ENCODE assay signal across 8 mouse cellular contexts in the genomic region with DNA sequence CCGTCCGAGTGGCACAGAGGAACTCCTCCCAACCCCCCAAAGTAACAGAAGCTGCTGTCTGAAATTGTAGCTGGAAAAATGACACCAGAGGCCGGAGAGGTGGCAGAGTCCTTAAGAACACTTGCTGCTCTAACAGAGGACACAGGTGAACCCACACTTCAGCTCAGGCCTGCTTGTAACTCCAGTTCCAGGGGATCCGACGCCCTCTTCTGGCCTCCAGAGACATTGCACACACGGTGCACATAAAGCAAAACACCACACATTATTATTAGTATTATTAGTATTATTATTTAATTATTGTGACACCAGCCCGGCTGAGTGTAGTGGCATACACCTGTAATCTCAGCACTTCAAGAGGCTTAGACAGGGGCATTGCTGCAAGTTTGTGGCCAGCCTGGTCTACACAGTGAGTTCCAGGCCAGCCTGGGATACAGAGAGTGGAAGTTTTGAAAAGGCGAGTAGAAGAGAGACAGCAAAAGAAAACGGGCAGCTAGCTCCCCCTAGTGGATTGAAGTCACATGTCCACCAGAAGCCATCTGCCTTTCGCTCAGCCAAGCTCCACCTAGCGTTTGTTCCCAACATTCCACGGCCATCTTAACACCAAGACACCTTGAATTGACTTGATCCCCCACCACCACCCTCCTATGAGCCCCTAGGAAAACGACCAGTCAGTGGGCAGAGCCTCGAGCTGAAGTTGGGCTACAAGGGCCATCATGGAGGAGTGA. TPM values are rescaled to one million over a fixed set of nuclear protein-coding genes. Genes with fewer than 3 reads are reported as not detected.
A peak's percentile ranks its signal among the peaks of the same experiment; 100 is the strongest.
DNase-seq lines count a peak whose midpoint lies in the region; ATAC-seq and TF ChIP-seq lines count a peak whose summit lies in the region.

No protein-coding gene starts in this region.

- no peaks in the 10 kb centered on the region for H3K36me3 ChIP-seq in embryonic facial prominence, embryonic 11.5 days (replicated peaks; ENCODE audit: control insufficient read depth, insufficient read depth, low read depth, low read length)
- no peaks in the 10 kb centered on the region for H3K36me3 ChIP-seq in limb, embryonic 11.5 days (ENCODE audit: control insufficient read depth, insufficient read depth, low read length)
- H3K36me3 ChIP-seq in midbrain, embryonic 14.5 days (ENCODE audit: control insufficient read depth, insufficient read depth, low read length) = no peaks in the 10 kb centered on the region
- no peaks in the 10 kb centered on the region for H3K36me3 ChIP-seq in spleen, adult 2 months (ENCODE audit: control insufficient read depth, insufficient read depth, low read length)

- H3K4me3 ChIP-seq in embryonic facial prominence, embryonic 11.5 days (ENCODE audit: low read depth, low read length) = no peak overlapping the region
- no peak overlapping the region for H3K4me3 ChIP-seq in limb, embryonic 11.5 days (ENCODE audit: low read depth, low read length)
- H3K4me3 ChIP-seq in midbrain, embryonic 14.5 days (replicated peaks; ENCODE audit: low read depth, low read length) = no peak overlapping the region
- H3K4me3 ChIP-seq in spleen, adult 2 months (ENCODE audit: extremely low read depth, insufficient read depth, insufficient read length) = no peak overlapping the region

- no peak for TF ChIP-seq POLR2A in spleen, adult 2 months (IDR thresholded peaks at IDR 0.05; ENCODE audit: low read depth, low read length)

- 24% methylated on average over 14 of the region's 14 CpGs for WGBS in embryonic facial prominence, embryonic 11.5 days
- WGBS in limb, embryonic 11.5 days = 26% methylated on average over 14 of the region's 14 CpGs
- WGBS in midbrain, embryonic 14.5 days = 23% methylated on average over 14 of the region's 14 CpGs
- WGBS in spleen, adult 2 months = 26% methylated on average over 14 of the region's 14 CpGs

- no peak overlapping the region for H3K9ac ChIP-seq in embryonic facial prominence, embryonic 11.5 days (replicated peaks; ENCODE audit: low read length)
- H3K9ac ChIP-seq in limb, embryonic 11.5 days (ENCODE audit: low read length) = no peak overlapping the region
- H3K9ac ChIP-seq in midbrain, embryonic 14.5 days (replicated peaks; ENCODE audit: low read length) = no peak overlapping the region

- DNase-seq in 3T3-L1 (ENCODE audit: low read depth, low spot score) = peak; percentile 90
- peak; percentile 87 for DNase-seq in adrenal gland, postnatal 14 days
- peak; percentile 92 for DNase-seq in embryonic facial prominence, embryonic 11.5 days (ENCODE audit: low spot score)
- DNase-seq in heart, adult 11 months = peak; percentile 97
- peak; percentile 77 for DNase-seq in kidney, adult 11 months
- DNase-seq in limb, embryonic 11.5 days (ENCODE audit: low spot score) = peak; percentile 84
- DNase-seq in midbrain, embryonic 14.5 days = peak; percentile 91
- DNase-seq in spleen, adult 2 months (ENCODE audit: low read depth in 1 of 2, low spot score in 2 of 2) = peak; percentile 75 to 80

- ATAC-seq in embryonic facial prominence, embryonic 11.5 days (replicated peaks; ENCODE audit: insufficient number of reproducible peaks, low FRiP score, low TSS enrichment, low read depth) = no peak
- ATAC-seq in limb, embryonic 11.5 days (ENCODE audit: insufficient number of reproducible peaks, low FRiP score, low TSS enrichment, low read depth) = no peak
- 0 out of 2 replicates have a peak, but pooled peaks have one; percentile 7 for ATAC-seq in midbrain, embryonic 14.5 days (ENCODE audit: low FRiP score, low TSS enrichment)

- no peaks in the 10 kb centered on the region for H3K9me3 ChIP-seq in embryonic facial prominence, embryonic 11.5 days (replicated peaks; ENCODE audit: control insufficient read depth, low read length)
- no peaks in the 10 kb centered on the region for H3K9me3 ChIP-seq in limb, embryonic 11.5 days (ENCODE audit: control insufficient read depth, low read length)
- no peaks in the 10 kb centered on the region for H3K9me3 ChIP-seq in midbrain, embryonic 14.5 days (ENCODE audit: control insufficient read depth, low read length)

- peaks cover 3% of the 10 kb centered on the region; the same call in 1 of the 2 replicates for H3K4me1 ChIP-seq in embryonic facial prominence, embryonic 11.5 days (ENCODE audit: control insufficient read depth, insufficient read depth, low read length)
- H3K4me1 ChIP-seq in limb, embryonic 11.5 days (ENCODE audit: control insufficient read depth, insufficient read depth, low read length) = peaks cover 11% of the 10 kb centered on the region
- peaks cover 13% of the 10 kb centered on the region for H3K4me1 ChIP-seq in midbrain, embryonic 14.5 days (ENCODE audit: control insufficient read depth, insufficient read depth, low read length)
- H3K4me1 ChIP-seq in spleen, adult 2 months (ENCODE audit: control insufficient read depth, insufficient read depth, insufficient read length) = peaks cover 18% of the 10 kb centered on the region; the same call in 1 of the 2 replicates

- TF ChIP-seq CTCF in spleen, adult 2 months (IDR thresholded peaks at IDR 0.05; ENCODE audit: extremely low read depth, insufficient read depth, insufficient read length, insufficient replicate concordance) = peak; percentile 87; the same call in 1 of the 2 replicates

- H3K27me3 ChIP-seq in embryonic facial prominence, embryonic 11.5 days (ENCODE audit: control insufficient read depth, insufficient read depth, low read length) = no peaks in the 10 kb centered on the region
- no peaks in the 10 kb centered on the region for H3K27me3 ChIP-seq in limb, embryonic 11.5 days (ENCODE audit: control insufficient read depth, insufficient read depth, low read length)
- H3K27me3 ChIP-seq in midbrain, embryonic 14.5 days (ENCODE audit: control insufficient read depth, insufficient read depth, low read length) = no peaks in the 10 kb centered on the region
- H3K27me3 ChIP-seq in spleen, adult 2 months (ENCODE audit: control insufficient read depth, insufficient read depth, low read length) = no peaks in the 10 kb centered on the region

- peak overlapping the region; percentile 39; the same call in 1 of the 2 replicates for H3K4me2 ChIP-seq in embryonic facial prominence, embryonic 11.5 days (ENCODE audit: low read depth, low read length)
- H3K4me2 ChIP-seq in limb, embryonic 11.5 days (ENCODE audit: low read depth, severe bottlenecking) = peak overlapping the region; percentile 34; the same call in 1 of the 2 replicates
- peak overlapping the region; percentile 74 for H3K4me2 ChIP-seq in midbrain, embryonic 14.5 days (ENCODE audit: low read length)

- H3K27ac ChIP-seq in embryonic facial prominence, embryonic 11.5 days (replicated peaks; ENCODE audit: low read depth, low read length) = no peak overlapping the region
- H3K27ac ChIP-seq in limb, embryonic 11.5 days (replicated peaks; ENCODE audit: low read depth, low read length) = no peak overlapping the region
- H3K27ac ChIP-seq in midbrain, embryonic 14.5 days (replicated peaks; ENCODE audit: low read depth, low read length) = peak overlapping the region; percentile 71
- H3K27ac ChIP-seq in spleen, adult 2 months (ENCODE audit: insufficient read depth, low read length) = no peak overlapping the region

RNA-seq across cellular contexts. Expression of gene Tldc1, which starts 1.0 kb away (rescaled TPM):
- total RNA-seq in adrenal gland, postnatal 14 days (2021) = 9.1 and 10.8 TPM in 2 replicates
- 6.5 and 6.9 TPM in 2 replicates for polyA plus RNA-seq in embryonic facial prominence, embryonic 11.5 days (2014; fragmentation: Nextera tagmentation; extraction: Ambion mirVana)
- polyA plus RNA-seq in limb, embryonic 11.5 days (2014; fragmentation: Nextera tagmentation; extraction: Ambion mirVana) = 7.0 and 10.3 TPM in 2 replicates
- 5.8 and 6.3 TPM in 2 replicates for polyA plus RNA-seq in midbrain, embryonic 14.5 days (2014; fragmentation: Nextera tagmentation; extraction: Ambion mirVana)
- polyA plus RNA-seq in spleen, adult 2 months (2012; rRNA removed) = 4.8 and 6.2 TPM in 2 replicates
